Mouse (Mus musculus) liver, embryonic 11.5 days (tissue): ENCODE measurements at regions not wholly inside any gene's neighbourhood (a gene's known extent, or its start where the extent isn't known, plus 50 kb on each side); places are given as distances from the start of the nearest gene placed in this dataset.

Experiments
- ATAC-seq: fragments of 200-750 bp; cut with Nextera tagmentation; replicated peaks from 2 replicates; pipeline ENCODE4 v1.8.0; 2017; ENCODE audit warnings: moderate number of reproducible peaks, mild to moderate bottlenecking, moderate TSS enrichment, moderate library complexity; ENCODE audit not compliant: low FRiP score
- DNase-seq: peaks from one replicate; pipeline ENCODE4 v3.0.0-alpha.2; 2017; ENCODE audit warnings: low spot score
- H3K27ac ChIP-seq: fragments of 300-500 bp; sonication (generic); 2 replicates; pipeline ENCODE4 v1.5.1; 2014; ENCODE audit warnings: mild to moderate bottlenecking, low read depth, low read length, control low read depth
- H3K27me3 ChIP-seq: fragments of 300-500 bp; sonication (generic); replicated peaks from 2 replicates; pipeline ENCODE4 v1.6.1; 2014; ENCODE audit warnings: low read length, mixed read lengths; ENCODE audit not compliant: control insufficient read depth, insufficient read depth
- H3K36me3 ChIP-seq: fragments of 300-500 bp; sonication (generic); 2 replicates; pipeline ENCODE4 v1.6.1; 2014; ENCODE audit warnings: mild to moderate bottlenecking, low read length, moderate library complexity, mixed read lengths; ENCODE audit not compliant: control insufficient read depth, insufficient read depth
- H3K4me1 ChIP-seq: fragments of 300-500 bp; sonication (generic); replicated peaks from 2 replicates; pipeline ENCODE4 v1.6.1; 2014; ENCODE audit warnings: low read length, mixed read lengths; ENCODE audit not compliant: control insufficient read depth, insufficient read depth
- H3K4me2 ChIP-seq: fragments of 300-500 bp; sonication (generic); 2 replicates; pipeline ENCODE4 v1.6.1; 2014; ENCODE audit warnings: mild to moderate bottlenecking, control low read depth, moderate library complexity
- H3K4me3 ChIP-seq: fragments of 300-500 bp; sonication (generic); 2 replicates; pipeline ENCODE4 v1.5.1; 2014; ENCODE audit warnings: low read depth, low read length, control low read depth
- H3K9ac ChIP-seq: fragments of 300-500 bp; sonication (generic); 2 replicates; pipeline ENCODE4 v1.6.1; 2014; ENCODE audit warnings: low read depth, low read length, control low read depth
- H3K9me3 ChIP-seq: fragments of 300-500 bp; sonication (generic); 2 replicates; pipeline ENCODE4 v1.6.1; 2016; ENCODE audit warnings: low read length, inconsistent platforms, mixed read lengths; ENCODE audit not compliant: control insufficient read depth
- WGBS: fragments of 180-500 bp; shearing (Covaris S2); extraction: QIAGEN DNeasy Blood & Tissue Kit; methylation state at CpG from one replicate; pipeline ENCODE4 v1.1.7; 2014; 5-methylcytosine and 5-hydroxymethylcytosine counted together

- no peak overlapping the region for H3K4me2 ChIP-seq
- no peak overlapping the region for H3K4me3 ChIP-seq
- ATAC-seq (0 out of 2 replicates have a peak, but pooled peaks have one; percentile 15), DNase-seq (no peak)
- WGBS, result 65% methylated on average over 6 of the region's 6 CpGs
- no peaks in the 10 kb centered on the region for H3K27me3 ChIP-seq
- H3K9me3 ChIP-seq, result no peaks in the 10 kb centered on the region
- H3K4me1 ChIP-seq, result peaks cover 4% of the 10 kb centered on the region; the same call in 1 of the 2 replicates
- no peak overlapping the region for H3K9ac ChIP-seq
- no peaks in the 10 kb centered on the region for H3K36me3 ChIP-seq
- H3K27ac ChIP-seq, result no peak overlapping the region
Observed at GRCm38 (mm10) chr4:89446156-89446716, 135.4 kb upstream of the Cdkn2b start.

- peaks cover 4% of the 10 kb centered on the region; the same call in 1 of the 2 replicates for H3K4me1 ChIP-seq
- 30% methylated on average over 11 of the region's 11 CpGs for WGBS
- peak; percentile 60 for ATAC-seq
- H3K36me3 ChIP-seq, result no peaks in the 10 kb centered on the region
- H3K27me3 ChIP-seq, result no peaks in the 10 kb centered on the region
- no peak for DNase-seq
- H3K27ac ChIP-seq, result no peak overlapping the region
- no peaks in the 10 kb centered on the region for H3K9me3 ChIP-seq
- H3K9ac ChIP-seq, result no peak overlapping the region
- no peak overlapping the region for H3K4me3 ChIP-seq
- H3K4me2 ChIP-seq, result peak overlapping the region; percentile 5; the same call in 1 of the 2 replicates
Observed at GRCm38 (mm10) chr4:89445214-89446155, 134.6 kb upstream of the Cdkn2b start.

- Histone ChIP-seq H3K27ac (no peak overlapping the region), H3K4me3 (no peak overlapping the region), H3K27me3 (no peaks in the 10 kb centered on the region), H3K4me1 (peaks cover 4% of the 10 kb centered on the region; the same call in 1 of the 2 replicates), H3K9me3 (no peaks in the 10 kb centered on the region), H3K9ac (no peak overlapping the region), H3K4me2 (no peak overlapping the region), H3K36me3 (no peaks in the 10 kb centered on the region)
- DNase-seq (no peak), ATAC-seq (no peak)
- 63% methylated on average over 1 of the region's 1 CpGs for WGBS
Observed at GRCm38 (mm10) chr4:89442526-89442925, 131.7 kb upstream of the Cdkn2b start.

DNA sequence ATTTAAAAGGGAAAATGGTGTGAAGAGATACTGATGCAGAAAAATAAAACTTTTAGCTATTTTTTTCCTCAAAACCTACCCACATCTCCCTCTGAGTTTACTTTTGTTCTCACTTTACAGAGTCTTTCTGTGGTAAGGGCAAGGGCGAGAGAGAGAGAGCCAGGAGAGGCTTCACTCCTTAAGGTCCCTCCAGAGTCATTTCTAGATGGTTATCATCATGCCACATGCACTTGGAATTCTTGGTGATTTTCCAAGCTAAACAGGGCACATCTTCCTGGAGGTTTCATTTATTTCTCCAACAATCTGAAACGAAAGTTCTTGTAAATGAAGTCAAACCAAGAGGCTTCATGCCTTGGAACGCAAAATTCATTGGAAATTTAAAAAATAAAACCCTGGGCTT is 130.0 kb upstream of the Cdkn2b start:
- Histone ChIP-seq H3K27ac (no peak overlapping the region), H3K4me2 (no peak overlapping the region), H3K4me3 (no peak overlapping the region), H3K4me1 (peaks cover 4% of the 10 kb centered on the region; the same call in 1 of the 2 replicates), H3K9ac (no peak overlapping the region), H3K36me3 (no peaks in the 10 kb centered on the region), H3K9me3 (no peaks in the 10 kb centered on the region), H3K27me3 (no peaks in the 10 kb centered on the region)
- WGBS, result 60% methylated on average over 3 of the region's 3 CpGs
- DNase-seq (no peak), ATAC-seq (no peak)

DNA sequence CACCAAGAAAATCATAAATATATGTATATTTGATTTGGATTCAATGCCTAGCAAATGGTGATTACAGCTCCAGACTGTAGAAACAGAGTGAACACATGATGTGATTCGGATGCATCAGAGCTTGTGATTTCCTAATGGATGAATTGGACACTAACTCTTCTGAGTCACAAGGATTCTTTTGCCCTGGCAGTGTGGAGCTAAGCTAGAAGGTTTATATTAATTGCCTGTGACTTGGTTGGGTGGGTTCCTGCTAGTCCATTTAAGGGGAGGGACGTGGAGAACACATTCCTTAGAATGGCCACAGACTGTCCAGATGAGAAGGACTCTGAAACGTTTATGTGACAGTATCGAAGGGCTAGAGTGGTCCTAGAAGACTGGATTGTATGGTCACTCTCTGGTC is 129.5 kb upstream of the Cdkn2b start:
- Histone ChIP-seq H3K4me1 (peaks cover under 1% of the 10 kb centered on the region; the same call in 1 of the 2 replicates), H3K9me3 (no peaks in the 10 kb centered on the region), H3K27ac (no peak overlapping the region), H3K4me2 (no peak overlapping the region), H3K36me3 (no peaks in the 10 kb centered on the region), H3K4me3 (no peak overlapping the region), H3K9ac (no peak overlapping the region), H3K27me3 (no peaks in the 10 kb centered on the region)
- ATAC-seq (no peak), DNase-seq (no peak)
- 63% methylated on average over 4 of the region's 4 CpGs for WGBS

DNA sequence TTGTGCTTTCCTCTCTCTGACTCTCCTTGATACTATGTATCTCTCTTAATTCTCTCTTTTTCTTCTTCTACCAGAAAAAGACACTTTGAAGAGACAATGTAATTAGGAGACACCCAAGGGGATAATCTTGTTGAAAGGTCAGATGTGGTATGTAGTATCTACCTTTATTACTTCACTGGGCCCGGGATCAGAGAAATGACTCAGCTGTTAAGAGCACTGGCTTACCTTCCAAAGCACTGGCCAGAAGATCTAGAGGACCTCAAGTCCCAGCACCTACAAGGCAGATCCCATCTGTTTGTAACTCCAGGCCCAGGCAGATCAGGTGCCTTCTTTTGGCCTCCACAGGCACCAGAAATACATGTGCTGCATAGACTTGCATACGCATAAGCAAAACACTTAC is 127.8 kb upstream of the Cdkn2b start:
- ATAC-seq, result no peak
- 89% methylated on average over 2 of the region's 2 CpGs for WGBS

GRCm38 (mm10) chr4:89436764-89437163 is 125.9 kb upstream of the Cdkn2b start:
- no peak overlapping the region for H3K9ac ChIP-seq
- 83% methylated on average over 3 of the region's 3 CpGs for WGBS
- no peak overlapping the region for H3K27ac ChIP-seq
- no peak for ATAC-seq
- no peaks in the 10 kb centered on the region for H3K9me3 ChIP-seq
- DNase-seq, result no peak
- no peaks in the 10 kb centered on the region for H3K4me1 ChIP-seq
- no peak overlapping the region for H3K4me2 ChIP-seq
- H3K27me3 ChIP-seq, result no peaks in the 10 kb centered on the region
- H3K4me3 ChIP-seq, result no peak overlapping the region
- H3K36me3 ChIP-seq, result no peaks in the 10 kb centered on the region

More for the DNA sequence above, 127.8 kb upstream of the Cdkn2b start:
- no peak for DNase-seq
- Histone ChIP-seq H3K4me3 (no peak overlapping the region), H3K4me2 (no peak overlapping the region), H3K27ac (no peak overlapping the region), H3K36me3 (no peaks in the 10 kb centered on the region), H3K9me3 (no peaks in the 10 kb centered on the region), H3K27me3 (no peaks in the 10 kb centered on the region), H3K4me1 (no peaks in the 10 kb centered on the region), H3K9ac (no peak overlapping the region)

DNA sequence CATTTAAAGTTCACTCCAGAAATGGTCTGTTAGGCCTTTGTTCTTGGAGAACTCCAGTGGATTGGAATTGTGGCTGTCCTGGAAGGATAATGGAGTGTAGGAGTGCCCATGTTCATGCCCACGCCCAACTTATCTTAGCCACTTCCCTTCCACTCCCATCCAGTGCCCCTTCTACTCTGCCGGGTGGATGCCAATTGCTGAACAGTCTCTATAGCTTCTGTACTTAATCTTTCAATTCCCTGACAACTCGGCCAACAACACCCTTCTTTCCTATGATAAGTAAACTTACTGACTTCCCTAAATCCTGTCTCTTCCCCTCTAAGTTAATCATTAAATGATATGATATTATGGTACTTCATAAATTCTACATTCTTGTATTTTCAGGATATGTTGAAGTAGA is 123.3 kb upstream of the Cdkn2b start:
- H3K27me3 ChIP-seq, result no peaks in the 10 kb centered on the region
- no peaks in the 10 kb centered on the region for H3K9me3 ChIP-seq
- H3K4me2 ChIP-seq, result no peak overlapping the region
- no peaks in the 10 kb centered on the region for H3K36me3 ChIP-seq
- no peak overlapping the region for H3K4me3 ChIP-seq
- H3K27ac ChIP-seq, result no peak overlapping the region
- no peaks in the 10 kb centered on the region for H3K4me1 ChIP-seq
- DNase-seq (no peak), ATAC-seq (no peak)
- no peak overlapping the region for H3K9ac ChIP-seq
- 61% methylated on average over 3 of the region's 3 CpGs for WGBS
